Comparison of ENCODE assay signal across 8 mouse cellular contexts in genomic region chr1:162570260-162570748, GRCm38 (mm10). TPM values are rescaled to one million over a fixed set of nuclear protein-coding genes. Genes with fewer than 3 reads are reported as not detected.
DNase-seq lines count a peak whose midpoint lies in the region; ATAC-seq lines count a peak whose summit lies in the region.

Vamp4 (plus strand) TSS chr1:162570515.

- H3K9me3 ChIP-seq in hindbrain, embryonic 11.5 days (ENCODE audit: control insufficient read depth, low read length) = no peaks in the 10 kb centered on the region

- H3K9ac ChIP-seq in hindbrain, embryonic 11.5 days (ENCODE audit: low read depth, low read length) = peak within 1 kb of the TSS; percentile 88

- H3K27me3 ChIP-seq in hindbrain, embryonic 11.5 days (ENCODE audit: control insufficient read depth, insufficient read depth, low read length) = no peaks in the 10 kb centered on the region

- ATAC-seq in frontal cortex, adult (ENCODE audit: low TSS enrichment) = peak; percentile 92
- peak; percentile 98 for ATAC-seq in hindbrain, embryonic 11.5 days (ENCODE audit: low FRiP score)

- H3K4me2 ChIP-seq in hindbrain, embryonic 11.5 days (replicated peaks; ENCODE audit: low read depth, low read length) = peak within 1 kb of the TSS; percentile 65

- WGBS in hindbrain, embryonic 11.5 days = 0% methylated on average over 39 of the region's 43 CpGs

- peak within 1 kb of the TSS; percentile 88 for H3K4me3 ChIP-seq in hindbrain, embryonic 11.5 days (ENCODE audit: low read depth, low read length)

- H3K27ac ChIP-seq in hindbrain, embryonic 11.5 days (ENCODE audit: low read depth, low read length) = peak within 1 kb of the TSS; percentile 91

- no peaks in the 10 kb centered on the region for H3K4me1 ChIP-seq in hindbrain, embryonic 11.5 days (replicated peaks; ENCODE audit: control insufficient read depth, insufficient read depth, low read length)

- H3K36me3 ChIP-seq in hindbrain, embryonic 11.5 days (ENCODE audit: control insufficient read depth, insufficient read depth, low read length) = no peaks in the 10 kb centered on the region

- peak; percentile 99 for DNase-seq in MN1 (ENCODE audit: low spot score)
- DNase-seq in cerebellum, adult 9-10 months = peak; percentile 91
- DNase-seq in hindbrain, embryonic 11.5 days (ENCODE audit: low spot score) = peak; percentile 98
- DNase-seq in layer of hippocampus, postnatal 14 days (ENCODE audit: low spot score in 2 of 2) = peak; percentile 90 to 91
- DNase-seq in lung, postnatal 14 days = peak; percentile 93
- peak; percentile 79 for DNase-seq in retina, adult 2 months (ENCODE audit: low read depth, low spot score)
- DNase-seq in thymus, postnatal 36 days = peak; percentile 96

RNA-seq across cellular contexts. Expression of gene Vamp4, which starts in this region (rescaled TPM):
- polyA plus RNA-seq in hindbrain, embryonic 11.5 days (2014; fragmentation: Nextera tagmentation; extraction: Ambion mirVana) = 69.4 and 71.8 TPM in 2 replicates
- 10 to 100 TPM; 80.3 to 83.1 TPM for total RNA-seq in layer of hippocampus, postnatal 14 days (2021)

Comparison
In these comparisons a context has a peak if more than half of its experiments do, and no peak if none do; other contexts are left out.
1. Peak in every context shown above with its lines: DNase-seq, ATAC-seq, H3K4me3 ChIP-seq and H3K27ac ChIP-seq.